In genomic region chr6:101329499-101329898, GRCm38 (mm10) we compare ENCODE assay signal across 17 mouse cellular contexts. TPM values are rescaled to one million over a fixed set of nuclear protein-coding genes. Genes with fewer than 3 reads are reported as not detected.
DNase-seq lines count a peak whose midpoint lies in the region; ATAC-seq and TF ChIP-seq lines count a peak whose summit lies in the region.
"Had no signal": no experiment of that assay in that cellular context is flagged by ENCODE, and none has a peak within 500 bp of the region (broad histone marks: within the 10 kb centered on the region; RNA-seq: fewer than 3 reads in every experiment).

No protein-coding gene starts in this region.

- no peaks in the 10 kb centered on the region for H3K9me3 ChIP-seq in heart, embryonic 14.5 days (ENCODE audit: control insufficient read depth, low read length)
- no peaks in the 10 kb centered on the region for H3K9me3 ChIP-seq in lung, embryonic 14.5 days (ENCODE audit: low read depth, low read length)
- no peaks in the 10 kb centered on the region for H3K9me3 ChIP-seq in embryonic facial prominence, embryonic 11.5 days (replicated peaks; ENCODE audit: control insufficient read depth, low read length)
- H3K9me3 ChIP-seq: liver, embryonic 12.5 days had no signal

- WGBS in heart, embryonic 14.5 days: 21% methylated on average over 6 of the region's 6 CpGs
- WGBS in lung, embryonic 14.5 days: 25% methylated on average over 6 of the region's 6 CpGs
- WGBS in embryonic facial prominence, embryonic 11.5 days: 25% methylated on average over 6 of the region's 6 CpGs

- H3K27ac ChIP-seq in heart, embryonic 14.5 days (replicated peaks in 1 of 2; ENCODE audit: control insufficient read depth in 1 of 2, insufficient read depth in 1 of 2, low read depth in 2 of 2, low read length in 2 of 2): peak overlapping the region; percentile 77 to 86
- H3K27ac ChIP-seq in lung, embryonic 14.5 days (ENCODE audit: low read depth): peak overlapping the region; percentile 68; the same call in 1 of the 2 replicates
- H3K27ac ChIP-seq in embryonic facial prominence, embryonic 11.5 days (replicated peaks; ENCODE audit: low read depth, low read length): no peak overlapping the region
- H3K27ac ChIP-seq: layer of hippocampus, adult 2 months; liver, embryonic 12.5 days had no signal

- intact Hi-C loops in heart, postnatal 25 days (cut with DNase I): loop anchor here (5.0 kb wide), 1 partner anchor 38 kb away; no protein-coding TSS in a partner anchor

- H3K4me2 ChIP-seq in heart, embryonic 14.5 days (ENCODE audit: low read length): 0 out of 2 replicates have a peak overlapping the region, but pooled peaks have one; percentile 5
- no peak overlapping the region for H3K4me2 ChIP-seq in lung, embryonic 14.5 days
- peak overlapping the region; percentile 10; the same call in 1 of the 2 replicates for H3K4me2 ChIP-seq in embryonic facial prominence, embryonic 11.5 days (ENCODE audit: low read depth, low read length)
- H3K4me2 ChIP-seq: liver, embryonic 12.5 days had no signal

- TF ChIP-seq CTCF in lung, embryonic 14.5 days (IDR thresholded peaks at IDR 0.05; ENCODE audit: low read depth): no peak

- no peaks in the 10 kb centered on the region for H3K27me3 ChIP-seq in heart, embryonic 14.5 days (ENCODE audit: control insufficient read depth, insufficient read depth, low read length)
- H3K27me3 ChIP-seq in lung, embryonic 14.5 days (ENCODE audit: insufficient read depth, low read length): no peaks in the 10 kb centered on the region
- H3K27me3 ChIP-seq in embryonic facial prominence, embryonic 11.5 days (ENCODE audit: control insufficient read depth, insufficient read depth, low read length): no peaks in the 10 kb centered on the region
- H3K27me3 ChIP-seq: liver, embryonic 12.5 days had no signal

- peak overlapping the region; percentile 28; the same call in 1 of the 2 replicates for H3K9ac ChIP-seq in heart, embryonic 14.5 days (ENCODE audit: low read length)
- H3K9ac ChIP-seq in lung, embryonic 14.5 days: no peak overlapping the region
- H3K9ac ChIP-seq in embryonic facial prominence, embryonic 11.5 days (replicated peaks; ENCODE audit: low read length): no peak overlapping the region
- H3K9ac ChIP-seq: liver, embryonic 12.5 days had no signal

- peaks cover 47 to 83% of the 10 kb centered on the region in 2 experiments for H3K4me1 ChIP-seq in heart, embryonic 14.5 days (ENCODE audit: control insufficient read depth in 2 of 2, insufficient read depth in 2 of 2, low read length in 2 of 2)
- peaks cover 46% of the 10 kb centered on the region for H3K4me1 ChIP-seq in lung, embryonic 14.5 days (ENCODE audit: insufficient read depth)
- H3K4me1 ChIP-seq in embryonic facial prominence, embryonic 11.5 days (ENCODE audit: control insufficient read depth, insufficient read depth, low read length): peaks cover 4% of the 10 kb centered on the region; the same call in 1 of the 2 replicates

- H3K36me3 ChIP-seq in heart, embryonic 14.5 days (ENCODE audit: control insufficient read depth, insufficient read depth, low read length): no peaks in the 10 kb centered on the region
- no peaks in the 10 kb centered on the region for H3K36me3 ChIP-seq in lung, embryonic 14.5 days (ENCODE audit: insufficient read depth)
- H3K36me3 ChIP-seq in embryonic facial prominence, embryonic 11.5 days (replicated peaks; ENCODE audit: control insufficient read depth, insufficient read depth, low read depth, low read length): no peaks in the 10 kb centered on the region
- H3K36me3 ChIP-seq: liver, embryonic 12.5 days had no signal

- no peak for ATAC-seq in heart, embryonic 14.5 days (ENCODE audit: insufficient number of reproducible peaks, insufficient read depth, low FRiP score, low read depth)
- peak; percentile 32 for ATAC-seq in lung, embryonic 14.5 days (ENCODE audit: insufficient read depth)
- no peak for ATAC-seq in embryonic facial prominence, embryonic 11.5 days (replicated peaks; ENCODE audit: insufficient number of reproducible peaks, low FRiP score, low TSS enrichment, low read depth)
- ATAC-seq: activated CD4-positive, CD25-positive, alpha-beta regulatory T cell, adult 4 months; forebrain, embryonic 14.5 days; liver, embryonic 12.5 days had no signal

- no peak for DNase-seq in heart, postnatal 25 days (ENCODE audit: low spot score)
- peak; percentile 57 for DNase-seq in lung, embryonic 14.5 days
- DNase-seq in lung, postnatal 14 days: no peak
- DNase-seq in embryonic facial prominence, embryonic 11.5 days (ENCODE audit: low spot score): peak; percentile 63
- peak; percentile 66 for DNase-seq in mesoderm, embryonic 11.5 days (ENCODE audit: low read depth, low spot score)
- no peak for DNase-seq in layer of hippocampus, postnatal 14 days (ENCODE audit: low spot score in 2 of 2)
- DNase-seq: cerebellum, adult 18-20 months; gastrocnemius, postnatal 14 days; right cerebral cortex, postnatal 25 days; thymus, postnatal 36 days had no signal

- no peak overlapping the region for H3K4me3 ChIP-seq in heart, embryonic 14.5 days (ENCODE audit: control insufficient read depth in 1 of 2, insufficient read depth in 1 of 2, low read depth in 1 of 2, low read length in 2 of 2)
- no peak overlapping the region for H3K4me3 ChIP-seq in lung, embryonic 14.5 days (ENCODE audit: low read depth, low read length)
- no peak overlapping the region for H3K4me3 ChIP-seq in embryonic facial prominence, embryonic 11.5 days (ENCODE audit: low read depth, low read length)
- H3K4me3 ChIP-seq: layer of hippocampus, adult 2 months; liver, embryonic 12.5 days; myocyte had no signal

RNA-seq across cellular contexts. Expression of gene Pdzrn3, which starts 48.2 kb away (rescaled TPM):
- 14.5 and 16.5 TPM in 2 replicates for polyA plus RNA-seq in heart, embryonic 14.5 days (2014; fragmentation: Nextera tagmentation; extraction: Ambion mirVana)
- 10 to 100 TPM; 28.6 to 35.5 TPM for total RNA-seq in heart, postnatal 25 days (2021)
- 14.2 and 14.8 TPM in 2 replicates for polyA plus RNA-seq in lung, embryonic 14.5 days (2014; fragmentation: Nextera tagmentation; extraction: Ambion mirVana)
- polyA plus RNA-seq in embryonic facial prominence, embryonic 11.5 days (2014; fragmentation: Nextera tagmentation; extraction: Ambion mirVana): 11.9 TPM in 2 replicates
- total RNA-seq in layer of hippocampus, postnatal 14 days (2021): 10 to 100 TPM; 10.5 to 10.7 TPM
- total RNA-seq: megakaryocyte, adult 5-6 weeks had no signal
- polyA plus RNA-seq: activated CD4-positive, CD25-positive, alpha-beta regulatory T cell, adult 4 months had no signal

Comparison
In these comparisons a context has a peak if more than half of its experiments do, and no peak if none do; other contexts are left out.
1. DNase-seq: peak in lung, embryonic 14.5 days (single experiment), embryonic facial prominence, embryonic 11.5 days (single experiment) and mesoderm, embryonic 11.5 days (single experiment); none in heart, postnatal 25 days (single experiment), lung, postnatal 14 days (single experiment) and layer of hippocampus, postnatal 14 days (0 of 2).